In the genomic region with DNA sequence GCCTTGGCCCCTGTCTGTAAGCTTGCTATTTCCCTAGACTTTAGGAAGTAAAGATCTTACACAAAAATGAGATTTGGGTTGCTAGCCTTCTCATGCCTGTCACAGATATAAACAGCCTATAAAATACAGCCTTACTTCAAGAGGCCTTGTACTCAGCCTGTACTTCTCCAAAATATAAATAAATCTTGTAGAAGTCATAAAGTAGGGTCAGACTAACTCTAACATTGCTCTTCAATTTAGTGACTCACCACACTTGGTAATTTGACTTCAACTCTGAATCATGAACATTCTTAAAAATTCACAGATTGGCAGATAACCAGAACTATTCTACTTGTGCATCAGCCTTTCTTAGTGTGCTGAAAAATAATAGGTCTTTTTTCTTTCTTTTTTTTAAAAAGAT, we compare ENCODE assay signal across 21 mouse cellular contexts. TPM values are rescaled to one million over a fixed set of nuclear protein-coding genes. Genes with fewer than 3 reads are reported as not detected.
DNase-seq lines count a peak whose midpoint lies in the region; ATAC-seq and TF ChIP-seq lines count a peak whose summit lies in the region.
"Had no signal": no experiment of that assay in that cellular context is flagged by ENCODE, and none has a peak within 500 bp of the region (broad histone marks: within the 10 kb centered on the region; RNA-seq: fewer than 3 reads in every experiment).

No protein-coding gene starts in this region.

- no peaks in the 10 kb centered on the region for H3K9me3 ChIP-seq in intestine, embryonic 16.5 days (ENCODE audit: control insufficient read depth, low read length)
- H3K9me3 ChIP-seq: embryonic facial prominence, embryonic 15.5 days; G1E; heart, embryonic 12.5 days; hindbrain, embryonic 10.5 days had no signal

- DNase-seq in gastrocnemius, adult 2 months = no peak
- DNase-seq in gastrocnemius, postnatal 14 days = no peak
- peak; percentile 46 for DNase-seq in 3134 (ENCODE audit: extremely low read depth, insufficient read length, low spot score)
- peak; percentile 57 for DNase-seq in Muller cell, postnatal 12 days (ENCODE audit: inconsistent ontology term)
- DNase-seq in embryo, embryonic 11 days = no peak
- DNase-seq: adrenal gland, adult 2 months; adrenal gland, postnatal 25 days; cerebellum, adult 18-20 months; cerebellum, adult 9-11 months; gastrocnemius, postnatal 25 days; kidney, adult 11 months had no signal

- no peak for TF ChIP-seq CTCF in gastrocnemius, adult 2 months (IDR thresholded peaks at IDR 0.05)

- intact Hi-C loops in gastrocnemius, adult 2 months (cut with DNase I) = no loop called here
- intact Hi-C loops in gastrocnemius, postnatal 14 days (cut with DNase I; ENCODE audit: low total_unique reads) = no loop called here

- peaks cover 6% of the 10 kb centered on the region for H3K4me1 ChIP-seq in intestine, embryonic 16.5 days (ENCODE audit: control insufficient read depth, insufficient read depth, low read length)
- H3K4me1 ChIP-seq: hindbrain, embryonic 10.5 days had no signal

- H3K4me3 ChIP-seq in gastrocnemius, adult 2 months = no peak overlapping the region
- no peak overlapping the region for H3K4me3 ChIP-seq in intestine, embryonic 16.5 days (ENCODE audit: low read length)
- H3K4me3 ChIP-seq: embryonic facial prominence, embryonic 15.5 days; erythroblast, embryonic 14.5 days; heart, embryonic 12.5 days; hindbrain, embryonic 10.5 days had no signal

- no peak overlapping the region for H3K9ac ChIP-seq in intestine, embryonic 16.5 days (ENCODE audit: low read depth, low read length)
- H3K9ac ChIP-seq: embryonic facial prominence, embryonic 15.5 days; heart, embryonic 12.5 days; hindbrain, embryonic 14.5 days had no signal

- H3K27ac ChIP-seq in gastrocnemius, adult 2 months = peak overlapping the region; percentile 28; the same call in 1 of the 2 replicates
- H3K27ac ChIP-seq in intestine, embryonic 16.5 days (ENCODE audit: low read length) = no peak overlapping the region
- H3K27ac ChIP-seq: embryonic facial prominence, embryonic 15.5 days; hindbrain, embryonic 10.5 days; hindbrain, embryonic 14.5 days had no signal

- H3K4me2 ChIP-seq in intestine, embryonic 16.5 days (ENCODE audit: low read depth, low read length) = no peak overlapping the region
- H3K4me2 ChIP-seq: embryonic facial prominence, embryonic 15.5 days; heart, embryonic 12.5 days; hindbrain, embryonic 14.5 days had no signal

- no peaks in the 10 kb centered on the region for H3K27me3 ChIP-seq in intestine, embryonic 16.5 days (replicated peaks; ENCODE audit: control insufficient read depth, insufficient read depth, low read length)
- H3K27me3 ChIP-seq: embryonic facial prominence, embryonic 15.5 days; heart, embryonic 12.5 days had no signal

- no peaks in the 10 kb centered on the region for H3K36me3 ChIP-seq in intestine, embryonic 16.5 days (ENCODE audit: control insufficient read depth, insufficient read depth, low read length)
- H3K36me3 ChIP-seq: embryonic facial prominence, embryonic 15.5 days; heart, embryonic 12.5 days; hindbrain, embryonic 10.5 days had no signal

- ATAC-seq in intestine, embryonic 16.5 days = 0 out of 2 replicates have a peak, but pooled peaks have one; percentile 18
- no peak for ATAC-seq in monocyte, adult 5-6 weeks (replicated peaks; ENCODE audit: insufficient number of reproducible peaks, low FRiP score, low TSS enrichment, poor library complexity, severe bottlenecking)
- ATAC-seq: CD4-positive, CD25-positive, alpha-beta regulatory T cell, adult 4 months; forebrain, embryonic 16.5 days had no signal

RNA-seq across cellular contexts. Expression of gene Desi2, which starts 29.9 kb away (rescaled TPM):
- 10 to 100 TPM; 33.0 to 40.9 TPM for total RNA-seq in gastrocnemius, adult 2 months (2021)
- total RNA-seq in gastrocnemius, postnatal 14 days (2021) = 10 to 100 TPM; 20.5 to 24.7 TPM
- polyA plus RNA-seq in intestine, embryonic 16.5 days (2015; fragmentation: Nextera tagmentation; extraction: Ambion mirVana) = 16.4 and 20.4 TPM in 2 replicates
- 7.3 to 11.8 TPM (median 8.0 TPM) in 3 replicates for total RNA-seq in monocyte, adult 5-6 weeks (2017)

Comparison
In these comparisons a context has a peak if more than half of its experiments do, and no peak if none do; other contexts are left out.
1. DNase-seq: peak in 3134 (single experiment) and Muller cell, postnatal 12 days (single experiment); none in gastrocnemius, adult 2 months (single experiment), gastrocnemius, postnatal 14 days (single experiment) and embryo, embryonic 11 days (single experiment).